Mouse (Mus musculus): ENCODE data around the gene Haghl.

DNA sequence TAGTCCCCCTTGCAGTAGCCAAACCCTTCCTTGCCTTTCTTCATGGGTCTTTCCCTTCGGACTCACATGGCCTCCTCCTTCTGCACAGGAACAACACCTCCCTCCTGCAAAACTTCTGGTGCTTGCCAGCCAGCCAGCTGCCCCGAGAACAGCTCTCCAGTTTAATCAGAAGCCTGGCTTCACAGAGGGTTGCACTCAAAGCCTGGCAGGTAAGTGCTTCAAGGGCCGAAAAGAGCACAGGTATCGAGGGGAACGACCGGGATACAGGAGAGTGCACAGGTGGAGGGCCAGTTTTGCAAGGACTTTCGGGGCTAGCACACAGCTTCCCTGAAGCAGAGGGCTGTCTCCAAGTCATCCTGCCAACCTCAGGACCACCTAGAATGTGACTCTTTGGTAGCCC, 46.6 kb downstream of the Haghl start:
- TF ChIP-seq TAL1 (IDR thresholded peaks at IDR 0.05; ENCODE audit: low read length) (no peak), GATA1 (IDR thresholded peaks at IDR 0.05; ENCODE audit: low read length) (no peak)

Data from erythroblast, embryonic 14.5 days (primary cell).